Mouse (Mus musculus): ENCODE data around the gene Map3k5.
A peak's percentile ranks its signal among the peaks of the same experiment; 100 is the strongest.

Gene Map3k5

DNA sequence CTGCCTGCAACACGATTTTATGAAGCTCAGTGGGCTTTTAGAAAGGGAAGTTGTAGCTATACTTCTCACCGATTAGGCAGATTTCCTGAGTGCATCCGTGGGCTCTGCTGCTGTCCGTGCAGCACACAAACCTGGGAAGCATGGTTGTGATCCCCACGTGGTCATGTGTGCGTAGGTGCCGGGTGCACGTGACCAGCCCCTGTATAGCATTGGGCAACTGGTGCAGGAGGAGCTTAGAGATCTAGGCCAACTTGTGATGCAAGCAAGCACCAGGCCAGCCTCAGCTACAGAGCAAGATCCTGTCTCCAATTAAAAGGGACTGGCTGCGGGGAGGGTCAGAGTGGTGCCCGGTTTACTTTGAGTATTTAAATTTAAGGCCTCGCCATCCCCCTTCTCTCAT, 232.5 kb downstream of the Map3k5 start:
- DNase-seq, result no peak

DNA sequence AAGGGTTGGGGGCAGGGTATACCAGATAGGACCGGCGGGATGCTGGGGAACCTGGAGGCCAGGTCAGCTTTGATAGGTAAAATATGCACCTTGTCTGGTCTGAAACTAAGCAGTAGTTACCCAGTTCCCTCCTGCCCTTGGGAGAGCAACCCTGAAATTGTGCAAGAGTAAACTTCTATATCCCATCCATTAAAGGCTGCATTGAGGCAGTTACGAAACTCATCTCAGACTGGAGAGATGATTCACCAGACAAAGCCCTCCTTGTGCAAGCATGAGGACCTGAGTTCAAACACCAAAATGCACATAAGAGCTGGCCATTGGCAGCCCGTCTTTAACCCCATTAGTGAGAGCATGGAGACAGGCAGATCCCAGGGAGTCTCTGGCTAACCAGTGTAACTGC, 233.2 kb downstream of the Map3k5 start:
- DNase-seq, result no peak

DNA sequence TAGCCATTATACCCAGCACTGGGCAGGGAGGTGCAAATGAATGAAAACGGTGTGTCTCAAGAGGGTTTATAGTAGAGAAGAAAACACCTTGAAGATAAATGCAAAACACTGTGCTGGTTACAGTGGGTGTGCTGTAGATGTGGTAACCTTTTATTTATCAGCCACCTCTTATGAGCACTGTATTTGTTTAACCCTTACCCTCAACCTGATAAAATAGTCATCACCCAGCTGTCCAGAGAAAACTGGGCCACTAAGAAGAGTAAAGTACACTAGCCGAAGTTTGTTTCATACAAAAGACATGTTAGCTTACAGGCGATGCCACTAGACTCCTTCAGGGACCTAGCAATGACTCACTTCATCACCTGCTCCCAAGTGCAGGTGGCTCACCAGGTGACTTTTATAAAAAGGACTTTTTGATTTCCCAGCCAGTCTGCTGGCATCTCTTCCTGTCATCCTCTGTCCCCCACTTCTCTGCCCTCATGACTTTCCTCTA, 235.0 kb downstream of the Map3k5 start:
- no peak for DNase-seq

DNA sequence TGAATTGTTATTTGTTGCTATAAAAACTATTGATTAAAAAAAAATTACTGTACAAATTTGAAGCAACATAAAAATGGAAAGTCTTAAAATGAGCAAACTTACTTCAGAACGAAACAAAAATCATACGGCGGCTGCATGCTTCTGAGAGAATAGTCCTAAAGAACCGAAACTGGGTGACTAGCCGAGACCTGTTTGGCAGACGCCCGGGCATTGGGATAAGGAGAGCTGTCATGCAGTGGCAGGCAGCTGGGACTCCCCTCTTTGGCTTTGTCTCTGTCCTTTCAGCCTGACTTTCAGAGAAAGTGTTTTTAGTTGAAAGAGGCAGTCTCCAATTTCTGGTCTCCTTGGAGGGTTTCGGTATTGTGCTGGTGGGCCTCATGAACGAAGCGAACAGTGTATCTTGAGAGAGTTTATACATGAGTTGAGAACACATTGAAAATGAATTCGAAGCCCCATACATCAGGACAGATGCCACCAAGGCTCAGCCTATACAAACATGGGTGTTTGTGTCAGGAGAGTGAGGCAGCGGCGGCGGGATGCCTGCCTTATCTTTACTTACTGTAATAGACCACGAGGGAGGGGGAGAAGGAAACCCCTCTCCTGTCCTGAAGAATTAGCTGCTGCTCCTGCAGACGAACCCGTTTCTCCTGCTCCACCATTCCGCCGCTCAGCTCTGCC, 235.8 kb downstream of the Map3k5 start:
- DNase-seq, result no peak

DNA sequence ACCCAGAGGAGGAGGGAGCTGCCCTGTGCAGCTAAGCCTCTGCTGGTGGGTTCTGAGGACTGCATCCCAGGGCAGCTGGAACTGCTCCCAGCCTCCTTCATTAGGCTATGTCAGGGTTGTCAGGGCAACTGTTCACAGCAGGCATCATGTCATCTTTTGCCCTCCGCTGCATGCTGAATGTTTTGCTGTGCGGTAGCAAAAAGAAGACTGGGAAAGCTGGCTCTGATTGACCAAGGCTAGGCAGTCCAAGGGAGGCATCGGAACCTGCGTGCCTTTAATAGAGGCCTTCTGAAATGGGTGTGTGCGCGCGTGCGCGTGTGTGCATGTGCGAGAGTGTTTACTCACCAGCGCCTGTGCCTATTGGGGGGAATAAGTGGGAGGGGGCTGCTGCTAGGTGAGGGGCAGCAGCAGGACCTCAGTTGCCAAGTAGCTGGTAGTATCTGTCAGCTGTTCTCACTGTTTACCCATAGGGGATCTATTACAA, 236.4 kb downstream of the Map3k5 start:
- DNase-seq, result peak; percentile 91

DNA sequence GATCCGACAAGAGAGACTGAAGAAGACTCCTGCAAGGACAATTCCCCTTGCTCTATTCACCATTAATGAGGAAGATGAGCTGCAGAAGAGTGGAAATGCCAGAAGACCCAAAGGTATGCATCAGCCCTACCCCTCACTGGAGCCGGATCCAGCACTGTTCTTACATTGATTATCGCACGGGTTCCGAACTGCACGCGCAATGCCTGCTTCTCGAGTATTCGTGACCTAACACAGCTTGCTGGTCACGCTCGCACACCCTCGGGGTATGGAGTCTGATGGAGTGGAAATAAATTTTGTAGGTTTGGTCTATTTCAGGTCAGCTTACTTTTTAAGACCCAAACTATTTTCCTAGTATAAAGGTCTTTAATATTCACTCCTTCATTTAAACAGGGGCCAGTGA, 236.9 kb downstream of the Map3k5 start:
- DNase-seq, result no peak

DNA sequence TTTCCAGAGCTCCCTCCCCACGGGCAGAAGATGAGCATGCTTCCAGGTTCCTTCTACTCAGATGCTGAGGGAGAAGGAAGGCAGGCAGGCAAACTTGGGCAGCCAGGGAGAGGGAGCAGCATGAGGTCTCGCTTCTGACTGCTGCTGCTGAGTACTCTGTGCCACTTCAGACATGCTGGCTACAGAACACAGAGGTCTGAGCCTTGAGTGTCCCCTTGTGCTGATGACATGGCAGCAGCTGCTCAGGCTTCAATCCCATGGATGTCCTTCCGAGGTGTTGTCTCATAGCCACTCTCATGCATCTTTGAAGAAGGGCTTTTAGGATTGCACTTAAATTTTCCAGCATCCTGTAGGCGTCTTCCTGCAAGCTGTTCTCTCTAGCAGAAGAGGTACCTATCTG, 237.5 kb downstream of the Map3k5 start:
- no peak for DNase-seq

DNA sequence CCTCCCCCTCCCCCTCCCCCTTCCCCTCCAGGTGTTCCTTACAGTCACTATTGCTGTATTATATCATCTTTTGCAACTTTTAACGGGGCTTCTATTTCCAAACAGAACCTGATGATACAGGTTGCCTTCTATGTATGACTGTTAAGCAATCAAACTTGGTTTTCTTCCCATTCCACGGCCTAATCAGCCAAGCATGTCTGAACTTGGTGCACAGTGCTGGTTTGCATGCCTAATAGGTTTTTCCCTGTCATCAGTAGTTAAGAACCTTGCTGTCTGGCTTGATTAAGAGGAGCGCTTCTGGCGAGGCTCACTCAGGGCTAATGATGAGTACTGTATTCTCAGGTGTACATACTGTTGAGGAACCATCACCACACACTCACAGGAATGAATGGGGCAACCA, 239.5 kb downstream of the Map3k5 start:
- no peak for DNase-seq

DNA sequence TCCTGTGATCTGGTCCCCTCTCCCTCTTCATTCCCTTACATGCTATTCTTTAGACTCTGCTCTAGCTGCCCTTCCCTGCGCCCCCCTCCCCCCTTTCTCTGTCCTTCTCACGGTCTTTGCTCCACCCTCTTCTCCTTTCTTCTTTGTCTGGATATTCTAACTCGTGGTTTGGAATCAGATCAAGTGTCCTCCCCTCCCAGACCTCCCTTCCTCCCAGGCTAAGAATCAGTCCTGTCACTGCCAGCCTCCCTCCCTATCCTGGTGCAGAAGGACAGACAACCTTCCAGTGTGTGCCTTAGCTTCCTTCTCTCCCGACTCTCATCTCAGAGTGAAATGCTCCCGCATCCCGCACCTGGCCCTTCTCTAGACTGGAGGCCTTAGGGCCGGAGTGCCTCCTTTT, 241.8 kb downstream of the Map3k5 start:
- no peak for DNase-seq

DNA sequence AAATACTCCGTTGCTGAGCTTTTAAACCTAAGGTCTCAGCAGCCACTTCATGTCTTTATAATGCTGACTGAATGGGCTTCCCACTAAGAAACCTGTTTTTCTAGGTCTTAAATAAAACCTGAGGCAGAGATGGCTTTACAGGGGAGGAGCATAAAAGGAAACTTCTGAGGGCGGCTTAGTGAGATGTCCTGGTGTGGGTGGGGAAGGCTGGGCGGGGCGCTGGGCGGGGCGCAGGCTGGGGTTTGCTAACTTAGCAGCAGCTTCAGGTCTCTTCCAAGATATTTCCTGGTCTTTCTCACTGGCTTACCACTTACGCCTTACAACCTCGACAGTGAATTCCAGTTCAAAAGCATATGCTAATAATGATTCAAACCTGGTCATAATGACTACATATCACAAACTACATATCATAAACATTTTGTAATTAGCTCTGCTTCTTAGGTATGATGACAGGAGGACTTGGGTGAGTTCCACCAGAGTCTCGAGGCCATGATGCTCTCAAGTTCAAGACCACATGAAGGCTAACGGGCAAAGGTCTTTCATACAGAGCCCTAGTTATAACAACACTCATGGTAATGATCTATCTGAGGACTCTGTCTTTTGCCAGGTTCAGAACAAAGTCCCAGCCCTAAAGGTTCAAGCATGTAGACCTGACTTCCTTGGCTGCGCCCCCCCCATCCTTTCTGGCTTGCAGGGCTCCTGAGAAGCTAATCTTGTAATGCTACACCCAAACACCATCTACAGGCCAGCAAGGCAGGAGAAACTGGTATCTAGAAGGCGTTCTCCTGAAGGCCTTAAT, 244.7 kb downstream of the Map3k5 start:
- DNase-seq, result no peak

DNA sequence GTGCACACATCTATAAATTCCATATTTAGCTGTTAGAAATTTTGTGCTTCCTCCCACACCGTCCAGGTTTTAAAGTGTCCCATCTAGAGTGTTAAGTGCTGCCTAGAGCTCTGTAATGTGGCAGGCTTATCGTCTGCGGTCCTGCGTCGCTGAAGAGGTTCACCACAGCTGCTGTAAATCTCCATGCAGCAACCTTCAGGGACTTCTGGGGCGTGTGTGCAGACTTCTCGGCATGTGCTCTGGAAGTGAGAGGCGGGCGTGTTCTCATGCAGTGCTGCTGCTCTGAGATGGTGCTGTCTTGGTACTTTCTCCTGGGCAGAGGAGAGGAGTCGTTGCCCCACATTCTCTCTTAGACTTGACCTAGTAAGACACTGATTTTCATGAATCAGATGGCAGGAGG, 246.9 kb downstream of the Map3k5 start:
- no peak for DNase-seq

DNA sequence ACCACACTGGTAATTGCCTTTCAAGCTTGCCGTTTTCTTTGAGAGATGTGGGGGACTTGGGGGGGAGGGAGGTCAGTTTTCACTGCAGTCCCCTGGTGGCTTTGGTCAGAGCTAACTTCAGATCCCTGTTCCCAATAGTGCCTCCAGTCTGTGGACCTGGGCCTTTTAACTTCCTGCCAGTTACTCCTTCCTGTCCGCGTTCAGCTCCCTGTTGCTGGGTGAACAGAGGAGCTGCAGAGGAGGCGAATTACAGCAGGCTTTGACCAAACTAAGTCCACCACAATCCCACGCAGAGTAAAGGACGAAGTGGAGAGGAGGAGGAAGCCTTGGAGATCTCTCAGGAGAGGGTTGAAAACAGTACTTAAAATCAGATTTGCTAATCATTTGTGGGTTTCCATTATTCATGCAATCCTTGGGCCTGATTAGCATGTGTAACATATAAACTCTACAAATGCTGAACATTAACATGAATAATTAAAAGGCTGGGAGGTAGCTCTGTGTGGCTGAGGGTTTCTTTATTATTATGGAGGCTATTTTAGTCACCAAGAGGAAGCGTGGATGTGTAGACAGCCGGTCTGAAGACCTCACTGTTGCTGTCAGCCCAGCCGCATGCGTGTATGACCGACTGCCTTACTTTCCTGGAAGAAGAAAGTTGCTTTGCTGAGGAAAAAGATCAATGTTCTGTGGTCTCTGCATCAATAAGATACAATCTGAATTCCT, 247.6 kb downstream of the Map3k5 start:
- no peak for DNase-seq

DNA sequence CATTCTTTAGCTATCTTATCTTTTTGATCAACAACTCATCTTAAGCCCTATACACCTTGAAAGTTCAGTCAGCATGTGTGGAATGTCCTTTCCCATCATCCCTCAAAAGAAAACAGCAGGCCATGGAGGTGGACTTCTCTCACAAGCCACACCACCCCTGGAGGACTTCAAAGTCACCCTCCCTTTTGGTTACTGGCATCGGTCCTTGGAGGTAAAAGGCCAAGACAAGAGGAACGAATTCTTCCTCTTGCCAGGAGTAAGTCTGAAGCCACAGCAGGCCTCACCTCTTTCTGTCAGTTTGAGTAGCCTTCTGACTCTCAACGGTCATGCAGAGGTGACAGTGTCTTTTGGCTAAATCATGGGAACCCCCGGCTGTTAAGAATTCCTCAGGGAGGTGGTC, 250.1 kb downstream of the Map3k5 start:
- no peak for DNase-seq

DNA sequence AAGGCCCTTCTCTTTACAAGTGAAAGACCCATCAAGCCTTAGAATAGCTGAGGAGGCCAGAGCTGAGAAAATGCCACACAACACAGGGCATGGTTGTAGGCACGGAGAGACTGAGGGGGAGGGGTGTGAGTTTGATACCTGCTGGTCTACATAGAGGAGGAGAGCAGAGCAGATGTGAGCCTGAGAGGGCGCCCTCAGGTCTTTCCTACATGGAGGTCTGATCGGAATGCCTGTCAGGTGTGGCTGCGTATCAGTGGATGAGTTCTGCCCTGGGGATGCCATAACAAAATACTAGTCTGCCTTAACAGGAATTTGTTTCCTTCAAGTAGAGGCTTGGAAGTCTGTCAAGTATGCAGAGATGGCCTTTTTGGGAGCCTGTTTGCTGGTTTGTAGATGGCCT, 251.0 kb downstream of the Map3k5 start:
- DNase-seq, result no peak

DNA sequence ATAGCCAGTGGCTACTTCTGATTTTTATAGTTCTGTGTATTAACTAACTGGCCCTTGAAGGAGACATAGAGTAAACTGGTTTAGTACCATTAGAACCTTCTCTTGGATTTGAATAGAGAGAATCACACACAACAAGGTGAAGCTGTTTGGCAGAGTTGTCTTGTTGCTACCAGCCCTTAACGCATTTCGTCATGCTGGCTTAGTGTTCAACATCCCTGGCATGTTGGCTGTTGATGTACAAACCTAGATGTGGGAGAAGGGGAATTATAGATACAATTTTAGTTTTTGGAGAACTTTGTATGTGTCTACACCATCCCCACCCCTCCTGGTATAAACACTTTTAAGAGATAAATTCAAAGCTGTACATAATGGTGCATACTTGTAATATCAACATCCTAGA, 251.5 kb downstream of the Map3k5 start:
- no peak for DNase-seq

DNA sequence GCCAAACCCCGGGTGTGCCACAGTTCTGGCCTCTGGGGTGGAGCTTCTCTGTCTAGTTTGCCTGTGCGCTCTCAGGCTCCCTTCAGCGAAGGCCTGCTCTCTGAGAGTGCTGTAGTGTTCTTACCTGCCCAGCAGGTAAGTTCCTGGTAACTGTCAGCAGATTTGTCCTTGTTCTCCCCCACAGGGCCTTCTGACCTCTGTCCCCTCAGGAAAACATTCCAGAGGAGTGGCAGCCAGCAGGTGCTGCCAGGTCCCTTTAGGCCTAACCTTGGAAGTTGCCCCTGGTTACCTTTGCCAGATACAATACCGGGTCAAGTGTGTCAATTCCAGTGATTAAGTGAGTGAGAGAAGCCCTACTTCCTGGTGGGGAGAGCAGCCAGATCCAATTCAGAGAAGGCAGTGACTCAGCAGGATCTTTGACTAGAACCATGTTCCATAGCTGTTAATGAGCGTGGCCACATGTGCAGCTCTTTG, 252.6 kb downstream of the Map3k5 start:
- DNase-seq, result peak; percentile 17

DNA sequence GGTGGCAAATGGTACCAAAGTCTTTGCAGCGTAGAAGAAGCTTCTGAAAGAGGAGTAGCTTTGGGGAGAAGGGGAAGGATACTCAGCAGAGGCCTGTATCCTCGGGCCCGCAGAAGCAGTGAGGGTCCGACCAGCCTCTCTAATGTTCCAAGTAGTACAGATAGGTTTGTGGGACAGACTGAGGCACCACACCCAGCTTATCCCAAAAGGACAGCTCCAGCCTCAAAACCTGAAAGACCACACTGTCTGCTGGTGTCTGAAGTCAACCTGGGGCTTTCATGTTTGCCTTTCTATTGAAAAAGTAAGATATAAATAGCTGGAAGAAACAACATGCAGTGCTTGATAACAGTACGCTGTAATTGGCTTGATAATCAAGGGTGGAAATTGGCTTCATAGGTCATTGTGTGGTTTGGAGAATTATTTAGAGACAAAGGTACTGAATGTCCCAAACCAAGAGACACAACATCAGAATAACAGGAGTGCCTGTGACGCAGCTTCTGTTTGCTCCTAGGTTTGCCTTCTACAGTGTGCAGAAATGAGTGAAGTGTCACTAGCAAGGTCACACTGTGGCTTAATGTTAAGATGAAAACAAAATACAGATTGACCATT, 256.0 kb downstream of the Map3k5 start:
- DNase-seq, result no peak

Data from lung, postnatal 10 days (tissue).